Mouse (Mus musculus) c-Kit-positive CD71-negative TER-119-negative erythroid progenitor cells, embryonic 14.5 days (primary cell): ENCODE data around the gene Sgsh.
A peak's percentile ranks its signal among the peaks of the same experiment; 100 is the strongest.

Experiments
- DNase-seq: peaks from one replicate; pipeline ENCODE4 v3.0.0-alpha.2; 2013; ENCODE audit warnings: low read depth

Sgsh gene

GRCm38 (mm10) chr11:119306762-119307657 lies 48.3 kb downstream of the Sgsh start:
- DNase-seq, result no peak

- DNase-seq, result peak; percentile 42
Measured at GRCm38 (mm10) chr11:119304904-119305712, 50.2 kb downstream of the Sgsh start.

GRCm38 (mm10) chr11:119300986-119301385 lies 54.4 kb downstream of the Sgsh start:
- no peak for DNase-seq

- peak; percentile 17 for DNase-seq
Measured at GRCm38 (mm10) chr11:119300246-119300935, 54.9 kb downstream of the Sgsh start.

- peak; percentile 95 for DNase-seq
Measured at GRCm38 (mm10) chr11:119299391-119300245, 55.7 kb downstream of the Sgsh start, which contains the start of gene Eif4a3. TSS of gene Eif4a3 (minus strand) at chr11:119300089.

- DNase-seq, result no peak
Measured at GRCm38 (mm10) chr11:119298917-119299316, 56.4 kb downstream of the Sgsh start.

GRCm38 (mm10) chr11:119297996-119298395 lies 57.3 kb downstream of the Sgsh start:
- no peak for DNase-seq
